Comparison of ENCODE assay signal across 25 mouse cellular contexts in the genomic region with DNA sequence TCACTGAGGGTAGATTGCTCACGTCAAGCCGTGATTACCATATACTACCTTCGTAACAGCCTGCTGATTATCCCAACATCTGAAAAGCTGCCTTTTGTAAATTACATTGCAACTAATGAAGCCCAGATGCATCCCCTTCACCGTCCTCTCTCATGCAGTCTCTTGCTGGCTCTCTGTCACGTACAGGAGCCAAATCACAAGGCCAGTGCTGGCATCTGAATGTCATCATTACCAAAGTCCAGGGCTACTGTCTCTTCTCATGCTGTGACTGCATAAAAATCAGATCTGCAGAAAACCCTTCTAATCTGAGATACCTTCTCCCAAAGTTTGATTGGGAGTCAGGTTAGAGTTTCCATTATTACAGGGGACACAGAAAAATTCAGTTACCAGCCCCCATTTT.
DNase-seq lines count a peak whose midpoint lies in the region; ATAC-seq and TF ChIP-seq lines count a peak whose summit lies in the region.
"Had no signal": no experiment of that assay in that cellular context is flagged by ENCODE, and none has a peak within 500 bp of the region (broad histone marks: within the 10 kb centered on the region; RNA-seq: fewer than 3 reads in every experiment).

No protein-coding gene starts in this region.

- no peaks in the 10 kb centered on the region for H3K27me3 ChIP-seq in embryonic facial prominence, embryonic 11.5 days (ENCODE audit: control insufficient read depth, insufficient read depth, low read length)
- H3K27me3 ChIP-seq in embryonic facial prominence, embryonic 10.5 days (replicated peaks; ENCODE audit: low read depth, poor library complexity, severe bottlenecking), result no peaks in the 10 kb centered on the region
- H3K27me3 ChIP-seq: CH12.LX; embryonic facial prominence, embryonic 13.5 days; embryonic facial prominence, embryonic 15.5 days; forebrain, embryonic 12.5 days; Patski had no signal

- no peak for ATAC-seq in embryonic facial prominence, embryonic 11.5 days (replicated peaks; ENCODE audit: insufficient number of reproducible peaks, low FRiP score, low TSS enrichment, low read depth)
- ATAC-seq: activated CD4-positive, CD25-positive, alpha-beta regulatory T cell, adult 4 months; CD4-positive, CD25-positive, alpha-beta regulatory T cell, adult 4 months; forebrain, embryonic 14.5 days; forebrain, embryonic 16.5 days; Patski had no signal

- WGBS in embryonic facial prominence, embryonic 11.5 days, result 41% methylated on average over 5 of the region's 5 CpGs
- 53% methylated on average over 5 of the region's 5 CpGs for WGBS in embryonic facial prominence, embryonic 10.5 days

- H3K4me2 ChIP-seq in embryonic facial prominence, embryonic 11.5 days (ENCODE audit: low read depth, low read length), result no peak overlapping the region
- H3K4me2 ChIP-seq: embryonic facial prominence, embryonic 13.5 days; embryonic facial prominence, embryonic 15.5 days; forebrain, embryonic 12.5 days had no signal

- no peaks in the 10 kb centered on the region for H3K4me1 ChIP-seq in embryonic facial prominence, embryonic 11.5 days (ENCODE audit: control insufficient read depth, insufficient read depth, low read length)
- peaks cover 3% of the 10 kb centered on the region for H3K4me1 ChIP-seq in embryonic facial prominence, embryonic 10.5 days
- H3K4me1 ChIP-seq: embryonic facial prominence, embryonic 15.5 days; forebrain, embryonic 10.5 days had no signal

- no peaks in the 10 kb centered on the region for H3K36me3 ChIP-seq in embryonic facial prominence, embryonic 11.5 days (replicated peaks; ENCODE audit: control insufficient read depth, insufficient read depth, low read depth, low read length)
- no peaks in the 10 kb centered on the region for H3K36me3 ChIP-seq in embryonic facial prominence, embryonic 10.5 days (replicated peaks)
- H3K36me3 ChIP-seq: embryonic facial prominence, embryonic 13.5 days; embryonic facial prominence, embryonic 15.5 days; forebrain, embryonic 10.5 days; forebrain, embryonic 12.5 days; G1E had no signal

- no peak overlapping the region for H3K27ac ChIP-seq in embryonic facial prominence, embryonic 11.5 days (replicated peaks; ENCODE audit: low read depth, low read length)
- no peak overlapping the region for H3K27ac ChIP-seq in embryonic facial prominence, embryonic 10.5 days (replicated peaks)
- H3K27ac ChIP-seq: embryonic facial prominence, embryonic 13.5 days; embryonic facial prominence, embryonic 15.5 days; forebrain, embryonic 10.5 days; forebrain, embryonic 12.5 days had no signal

- peak; percentile 74 to 77 for DNase-seq in cerebellum, postnatal 10 days
- DNase-seq in cerebellum, postnatal 4 days (ENCODE audit: low spot score in 2 of 2), result no peak
- peak; percentile 43 for DNase-seq in embryonic facial prominence, embryonic 11.5 days (ENCODE audit: low spot score)
- DNase-seq in embryonic facial prominence, embryonic 10.5 days (ENCODE audit: low spot score), result no peak
- DNase-seq in brain, embryonic 14.5 days (ENCODE audit: low read depth), result peak; percentile 27
- DNase-seq: adrenal gland, adult 8-10 months; adrenal gland, postnatal 14 days; adrenal gland, postnatal 36 days; B cell, adult 2 months; cerebellum, adult 11 months; cerebellum, adult 18-20 months; cerebellum, adult 8-10 months; embryo, embryonic 11 days had no signal

- no peak overlapping the region for H3K9ac ChIP-seq in embryonic facial prominence, embryonic 11.5 days (replicated peaks; ENCODE audit: low read length)
- H3K9ac ChIP-seq: embryonic facial prominence, embryonic 13.5 days; embryonic facial prominence, embryonic 15.5 days; forebrain, embryonic 12.5 days had no signal

- no peak for TF ChIP-seq POLR2A in brain, embryonic 14.5 days (IDR thresholded peaks at IDR 0.05; ENCODE audit: borderline replicate concordance, extremely low read depth, insufficient read depth, insufficient read length, poor library complexity, severe bottlenecking)

- no peak overlapping the region for H3K4me3 ChIP-seq in embryonic facial prominence, embryonic 11.5 days (ENCODE audit: low read depth, low read length)
- H3K4me3 ChIP-seq in embryonic facial prominence, embryonic 10.5 days, result no peak overlapping the region
- H3K4me3 ChIP-seq: embryonic facial prominence, embryonic 13.5 days; embryonic facial prominence, embryonic 15.5 days; erythroblast, embryonic 14.5 days; forebrain, embryonic 10.5 days; forebrain, embryonic 12.5 days had no signal

- TF ChIP-seq CTCF in brain, embryonic 14.5 days (IDR thresholded peaks at IDR 0.05; ENCODE audit: borderline replicate concordance, extremely low read depth, insufficient read depth, insufficient read length), result no peak

- H3K9me3 ChIP-seq in embryonic facial prominence, embryonic 11.5 days (replicated peaks; ENCODE audit: control insufficient read depth, low read length), result no peaks in the 10 kb centered on the region
- H3K9me3 ChIP-seq in embryonic facial prominence, embryonic 10.5 days, result no peaks in the 10 kb centered on the region
- H3K9me3 ChIP-seq: embryonic facial prominence, embryonic 13.5 days; embryonic facial prominence, embryonic 15.5 days; forebrain, embryonic 10.5 days; forebrain, embryonic 12.5 days had no signal

Comparison
In these comparisons a context has a peak if more than half of its experiments do, and no peak if none do; other contexts are left out.
1. DNase-seq: peak in cerebellum, postnatal 10 days (2 of 2), embryonic facial prominence, embryonic 11.5 days (single experiment) and brain, embryonic 14.5 days (single experiment); none in cerebellum, postnatal 4 days (0 of 2) and embryonic facial prominence, embryonic 10.5 days (single experiment).